Mouse (Mus musculus): ENCODE data around the gene Cmklr1.

Cmklr1 gene

GRCm38 (mm10) chr5:113654206-113654605 lies 4.0 kb upstream of the Cmklr1 start:
- DNase-seq (ENCODE audit: extremely low read depth, low read depth) = no peak

GRCm38 (mm10) chr5:113652215-113652614 lies 2.0 kb upstream of the Cmklr1 start:
- no peak for DNase-seq (ENCODE audit: extremely low read depth, low read depth)

GRCm38 (mm10) chr5:113648647-113649211 lies 1.5 kb downstream of the Cmklr1 start:
- DNase-seq (ENCODE audit: extremely low read depth, low read depth) = no peak

GRCm38 (mm10) chr5:113647141-113647540 lies 3.1 kb downstream of the Cmklr1 start:
- DNase-seq (ENCODE audit: extremely low read depth, low read depth) = no peak

- DNase-seq (ENCODE audit: extremely low read depth, low read depth) = no peak
These were observed 5.7 kb downstream of the Cmklr1 start for GRCm38 (mm10) chr5:113644520-113644919.

- no peak for DNase-seq (ENCODE audit: extremely low read depth, low read depth)
These were observed 6.9 kb downstream of the Cmklr1 start for GRCm38 (mm10) chr5:113643107-113643848.

- DNase-seq (ENCODE audit: extremely low read depth, low read depth) = no peak
These were observed 9.2 kb downstream of the Cmklr1 start for GRCm38 (mm10) chr5:113641066-113641465.

GRCm38 (mm10) chr5:113639126-113639525 lies 11.1 kb downstream of the Cmklr1 start:
- no peak for DNase-seq (ENCODE audit: extremely low read depth, low read depth)

- no peak for DNase-seq (ENCODE audit: extremely low read depth, low read depth)
These were observed 12.2 kb downstream of the Cmklr1 start for GRCm38 (mm10) chr5:113638055-113638454.

- DNase-seq (ENCODE audit: extremely low read depth, low read depth) = no peak
These were observed 12.6 kb downstream of the Cmklr1 start for GRCm38 (mm10) chr5:113637631-113638030.

GRCm38 (mm10) chr5:113635861-113636565 lies 14.2 kb downstream of the Cmklr1 start:
- DNase-seq (ENCODE audit: extremely low read depth, low read depth) = no peak

- DNase-seq (ENCODE audit: extremely low read depth, low read depth) = no peak
These were observed 15.2 kb downstream of the Cmklr1 start for GRCm38 (mm10) chr5:113634887-113635610.

- no peak for DNase-seq (ENCODE audit: extremely low read depth, low read depth)
These were observed 16.1 kb downstream of the Cmklr1 start for GRCm38 (mm10) chr5:113634024-113634651.

GRCm38 (mm10) chr5:113633037-113633714 lies 17.1 kb downstream of the Cmklr1 start:
- no peak for DNase-seq (ENCODE audit: extremely low read depth, low read depth)

- DNase-seq (ENCODE audit: extremely low read depth, low read depth) = no peak
These were observed 20.1 kb downstream of the Cmklr1 start for GRCm38 (mm10) chr5:113630116-113630515.

GRCm38 (mm10) chr5:113629248-113629647 lies 21.0 kb downstream of the Cmklr1 start:
- DNase-seq (ENCODE audit: extremely low read depth, low read depth) = no peak

GRCm38 (mm10) chr5:113627820-113628437 lies 22.3 kb downstream of the Cmklr1 start:
- DNase-seq (ENCODE audit: extremely low read depth, low read depth) = no peak

- DNase-seq (ENCODE audit: extremely low read depth, low read depth) = no peak
These were observed 23.2 kb downstream of the Cmklr1 start for GRCm38 (mm10) chr5:113626991-113627390.

GRCm38 (mm10) chr5:113626352-113626751 lies 23.9 kb downstream of the Cmklr1 start:
- no peak for DNase-seq (ENCODE audit: extremely low read depth, low read depth)

- DNase-seq (ENCODE audit: extremely low read depth, low read depth) = no peak
These were observed 25.2 kb downstream of the Cmklr1 start for GRCm38 (mm10) chr5:113625068-113625467.

All from MEL-GATA-1-ER (cell line).